Mouse (Mus musculus) left cerebral cortex, postnatal 36 days (tissue): Measurements from ENCODE around the gene Phkb. TPM values are rescaled to one million over a fixed set of nuclear protein-coding genes. Genes with fewer than 3 reads are reported as not detected.

ENCODE experiments used
- DNase-seq, 2 experiments: peaks; one replicate each; pipeline ENCODE4 v3.0.0; 2021 to 2022; ENCODE audit warnings: low spot score in 2 of 2, mixed read lengths in 1 of 2
- intact Hi-C: fragments of 180-260 bp; cut with DNase I; formaldehyde crosslinking; loops from one replicate; pipeline ENCODE4 v1.15.1; 2025
- total RNA-seq, 2 experiments: library from RNA; stranded (reverse); gene quantifications; 2 replicates each; pipeline ENCODE4 v1.2.3; 2021

Gene Phkb
- total RNA-seq, 2 experiments from 2014 or later = 37.3 to 44.9 TPM

DNA sequence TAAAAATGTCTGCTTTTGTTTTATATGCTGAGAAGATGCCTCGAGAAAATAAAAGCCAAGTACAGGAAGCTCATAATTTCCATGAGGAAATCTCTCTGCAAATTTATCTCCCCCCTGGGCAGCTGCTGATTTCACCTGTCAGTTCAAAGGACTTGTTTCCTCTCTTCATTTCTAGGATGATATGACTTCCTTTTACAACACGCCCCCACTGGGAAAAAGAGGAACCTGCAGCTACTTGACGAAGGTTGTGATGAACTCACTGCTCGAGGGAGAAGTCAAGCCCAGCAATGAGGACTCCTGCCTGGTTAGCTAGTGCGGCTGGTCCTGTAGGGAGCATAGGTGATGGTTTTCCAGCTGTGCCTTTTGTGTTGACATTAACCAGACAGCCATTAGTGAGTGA is 218.4 kb downstream of the Phkb start:
- intact Hi-C loops = no loop called here
- DNase-seq = no peak

DNA sequence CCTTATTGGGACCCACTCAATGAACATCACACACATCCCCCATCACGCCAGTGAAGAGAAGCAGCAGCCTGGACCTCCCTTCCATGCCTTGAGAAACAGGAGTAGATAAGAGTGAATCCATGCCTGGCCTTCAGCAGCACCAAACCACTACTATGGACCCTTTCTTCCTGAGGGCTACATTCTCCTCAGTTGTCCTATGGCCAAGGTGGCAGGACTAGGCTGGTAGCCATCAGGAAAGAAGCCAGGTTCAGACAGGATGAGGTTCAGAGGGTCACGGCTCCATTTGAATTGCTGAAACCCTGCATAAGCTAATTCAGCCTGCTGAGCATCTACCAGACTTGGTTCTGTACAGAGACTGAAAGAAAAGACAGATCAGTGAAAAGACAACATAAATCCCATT is 222.7 kb downstream of the Phkb start:
- intact Hi-C loops = no loop called here
- no peak for DNase-seq

GRCm38 (mm10) chr8:86079433-86079832 is 238.7 kb downstream of the Phkb start:
- DNase-seq = no peak
- intact Hi-C loops = no loop called here

DNA sequence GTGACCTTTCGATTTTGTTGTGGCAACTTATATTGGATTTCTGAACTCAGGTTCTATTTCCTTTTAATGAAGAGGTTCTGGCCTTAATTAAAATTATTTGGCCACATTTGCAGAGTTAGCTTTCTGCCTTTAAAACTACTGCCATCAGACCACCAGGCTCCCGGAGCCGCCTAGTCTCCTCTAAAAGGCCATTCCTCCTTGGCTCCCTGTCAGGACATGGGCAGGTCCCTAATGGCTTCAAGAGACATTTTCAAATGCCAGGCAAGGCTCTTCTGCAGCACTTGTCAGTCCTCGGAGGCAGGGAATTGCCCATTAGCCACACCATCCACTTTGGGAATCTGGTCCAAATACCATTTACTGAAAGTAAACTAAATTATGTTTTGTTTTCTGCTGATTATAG is 242.6 kb downstream of the Phkb start:
- no peak for DNase-seq
- intact Hi-C loops = no loop called here

- intact Hi-C loops = no loop called here
- no peak for DNase-seq
Observed at GRCm38 (mm10) chr8:86086791-86087190, 246.0 kb downstream of the Phkb start.

DNA sequence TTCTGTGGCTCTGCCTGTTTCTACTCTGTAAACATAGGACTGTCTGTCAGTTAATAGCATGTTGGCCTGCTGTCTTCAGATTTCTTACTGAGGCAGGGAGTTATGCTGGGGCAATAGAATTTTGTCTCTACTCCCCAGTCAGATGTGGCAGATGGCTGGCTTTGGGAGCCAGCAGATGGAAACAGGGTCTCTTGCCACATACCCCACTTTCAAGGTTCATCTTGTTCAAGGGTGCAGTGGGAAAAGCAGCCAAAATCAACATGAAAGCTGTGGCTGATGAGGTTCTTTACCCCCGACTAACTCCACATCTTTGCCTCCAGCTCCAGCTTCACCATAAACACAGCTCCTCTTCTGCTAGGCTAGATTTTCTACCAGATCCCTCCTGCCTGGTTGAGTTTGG is 246.7 kb downstream of the Phkb start:
- DNase-seq = no peak
- intact Hi-C loops = no loop called here

DNA sequence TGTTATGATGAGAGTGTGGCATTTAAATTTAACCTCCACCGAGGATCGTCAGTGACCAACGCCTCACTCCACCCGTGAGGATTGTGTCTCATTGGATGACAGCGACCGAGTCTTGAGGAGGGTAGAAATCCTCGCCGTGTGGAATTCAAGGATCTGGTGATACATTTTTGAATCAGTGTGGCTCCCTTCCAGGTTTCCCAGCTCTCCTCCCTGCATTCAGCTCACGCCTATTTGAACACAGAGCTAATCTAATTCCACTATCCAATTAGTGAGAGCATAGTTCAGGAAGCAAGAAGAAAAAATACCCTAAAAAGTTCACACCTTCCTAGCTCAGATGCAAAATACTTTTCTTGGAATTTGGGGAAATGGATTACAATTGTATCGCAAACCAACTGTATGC is 249.9 kb downstream of the Phkb start:
- intact Hi-C loops = no loop called here
- no peak for DNase-seq

Other genes starting within 250 kb of the Phkb start
- gene Neto2, start 140.0 kb upstream of the Phkb start, total RNA-seq = 10 to 100 TPM; 61.4 to 66.7 TPM
- gene Itfg1, start within 50 bp of the Phkb start, total RNA-seq = 100 to 1,000 TPM; 165 to 176 TPM